Comparison of ENCODE assay signal across 9 mouse cellular contexts in the genomic region with DNA sequence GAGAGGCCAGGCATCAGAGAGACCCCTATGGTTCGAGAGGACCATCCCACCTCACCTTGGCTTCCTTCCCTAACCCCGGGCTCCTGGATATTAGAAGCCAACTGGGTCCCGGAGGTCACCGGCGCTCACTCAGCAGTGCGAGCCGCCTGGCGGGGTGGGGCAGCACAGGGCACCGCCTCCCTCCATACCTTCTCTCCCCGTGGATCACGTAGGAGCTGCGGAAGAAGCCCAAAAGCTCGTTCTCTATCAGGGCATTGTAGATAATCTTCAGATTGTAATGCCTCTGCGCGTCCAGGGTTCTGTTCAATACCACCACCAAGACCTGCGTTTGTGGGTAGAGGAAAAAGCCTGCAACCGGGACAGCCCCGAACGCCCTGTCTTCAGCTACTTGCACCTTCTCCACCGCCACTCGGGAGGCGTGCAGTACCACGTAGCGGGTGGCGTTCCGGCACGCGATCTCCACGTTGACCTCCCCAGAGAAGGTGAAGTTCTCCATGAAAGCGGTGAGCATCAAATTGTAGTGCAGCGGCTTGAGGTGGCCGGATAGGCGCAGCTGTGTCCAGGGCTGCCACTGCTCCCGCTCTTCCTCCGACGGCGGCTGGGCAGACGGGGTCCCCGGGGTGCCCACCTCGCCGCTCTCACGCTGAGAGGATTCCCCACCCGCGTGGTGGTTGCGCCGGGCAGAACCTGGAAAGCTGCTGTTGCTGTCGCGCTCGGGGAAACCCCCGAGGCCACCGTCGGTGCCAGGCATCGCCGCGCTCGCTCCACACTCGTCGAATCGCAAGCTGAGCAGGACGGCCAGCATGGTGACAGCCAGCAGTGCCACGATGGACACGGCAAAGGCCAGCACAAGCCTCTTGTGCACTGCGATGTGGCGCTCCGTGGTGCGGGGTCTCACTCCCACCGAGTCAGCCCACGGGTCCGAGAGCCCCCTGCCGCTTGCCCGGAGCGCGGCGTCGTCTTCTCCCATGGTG. TPM values are rescaled to one million over a fixed set of nuclear protein-coding genes. Genes with fewer than 3 reads are reported as not detected.
DNase-seq lines count a peak whose midpoint lies in the region; ATAC-seq and TF ChIP-seq lines count a peak whose summit lies in the region.
"Had no signal": no experiment of that assay in that cellular context is flagged by ENCODE, and none has a peak within 500 bp of the region (broad histone marks: within the 10 kb centered on the region; RNA-seq: fewer than 3 reads in every experiment).

No protein-coding gene starts in this region.

- H3K4me1 ChIP-seq in hindbrain, embryonic 13.5 days (replicated peaks) = peaks cover 24% of the 10 kb centered on the region
- peaks cover 2% of the 10 kb centered on the region; the same call in 1 of the 2 replicates for H3K4me1 ChIP-seq in midbrain, embryonic 16.5 days (ENCODE audit: control insufficient read depth, insufficient read depth, low read length)

- peaks cover 38% of the 10 kb centered on the region for H3K27me3 ChIP-seq in hindbrain, embryonic 13.5 days
- H3K27me3 ChIP-seq in midbrain, embryonic 16.5 days (ENCODE audit: control insufficient read depth, insufficient read depth, low read depth, low read length) = 0 out of 2 replicates have a peak, but pooled peaks cover 3% of the 10 kb centered on the region

- peak overlapping the region; percentile 73 for H3K4me3 ChIP-seq in gastrocnemius, adult 2 months
- peak overlapping the region; percentile 71 for H3K4me3 ChIP-seq in hindbrain, embryonic 13.5 days
- peak overlapping the region; percentile 78 for H3K4me3 ChIP-seq in midbrain, embryonic 16.5 days (ENCODE audit: low read depth, low read length)

- H3K9ac ChIP-seq in hindbrain, embryonic 13.5 days = peak overlapping the region; percentile 81
- peak overlapping the region; percentile 77 for H3K9ac ChIP-seq in midbrain, embryonic 16.5 days (ENCODE audit: low read depth, low read length)

- ATAC-seq in hindbrain, embryonic 13.5 days (ENCODE audit: low FRiP score) = peak; percentile 63
- peak; percentile 47 for ATAC-seq in midbrain, embryonic 16.5 days

- peak overlapping the region; percentile 90 for H3K4me2 ChIP-seq in hindbrain, embryonic 13.5 days
- H3K4me2 ChIP-seq in midbrain, embryonic 16.5 days (ENCODE audit: low read length) = peak overlapping the region; percentile 89

- intact Hi-C loops in gastrocnemius, adult 2 months (cut with DNase I) = no loop called here

- no peak for TF ChIP-seq CTCF in gastrocnemius, adult 2 months (IDR thresholded peaks at IDR 0.05)

- no peaks in the 10 kb centered on the region for H3K36me3 ChIP-seq in hindbrain, embryonic 13.5 days
- no peaks in the 10 kb centered on the region for H3K36me3 ChIP-seq in midbrain, embryonic 16.5 days (ENCODE audit: control insufficient read depth, insufficient read depth, low read length)

- 0 out of 2 replicates have a peak overlapping the region, but pooled peaks have one; percentile 16 for H3K27ac ChIP-seq in gastrocnemius, adult 2 months
- H3K27ac ChIP-seq in hindbrain, embryonic 13.5 days = peak overlapping the region; percentile 64
- peak overlapping the region; percentile 78; the same call in 1 of the 2 replicates for H3K27ac ChIP-seq in midbrain, embryonic 16.5 days (ENCODE audit: low read length)

- peak; percentile 20 for DNase-seq in gastrocnemius, adult 2 months
- no peak for DNase-seq in gastrocnemius, adult 18-20 months (ENCODE audit: low spot score)
- DNase-seq in right cerebral cortex, adult 18-20 months = peak; percentile 14
- no peak for DNase-seq in right cerebral cortex, postnatal 25 days
- DNase-seq in Muller cell, postnatal 12 days (ENCODE audit: inconsistent ontology term) = no peak
- DNase-seq in adrenal gland, postnatal 25 days = no peak

- 6% methylated on average over 75 of the region's 75 CpGs for WGBS in hindbrain, embryonic 13.5 days
- 4% methylated on average over 72 of the region's 75 CpGs for WGBS in midbrain, embryonic 16.5 days

- H3K9me3 ChIP-seq in hindbrain, embryonic 13.5 days = no peaks in the 10 kb centered on the region
- H3K9me3 ChIP-seq in midbrain, embryonic 16.5 days (replicated peaks; ENCODE audit: control insufficient read depth, low read length, poor library complexity, severe bottlenecking) = no peaks in the 10 kb centered on the region

RNA-seq across cellular contexts. Expression of a gene that starts 1.5 kb away (rescaled TPM):
- under 1 TPM; 0.26 to 0.42 TPM for total RNA-seq in gastrocnemius, adult 2 months (2021)
- total RNA-seq in gastrocnemius, adult 18-20 months (2021) = under 1 TPM; 0.28 to 0.37 TPM
- polyA plus RNA-seq in hindbrain, embryonic 13.5 days (2015; fragmentation: Nextera tagmentation; extraction: Ambion mirVana) = 4.6 and 6.3 TPM in 2 replicates
- 6.7 and 7.8 TPM in 2 replicates for polyA plus RNA-seq in midbrain, embryonic 16.5 days (2015; fragmentation: Nextera tagmentation; extraction: Ambion mirVana)
- total RNA-seq in adrenal gland, postnatal 25 days (2021) = 0.12 and 0.57 TPM in 2 replicates
- polyA plus RNA-seq: spleen, adult 2 months had no signal

Comparison
In these comparisons a context has a peak if more than half of its experiments do, and no peak if none do; other contexts are left out.
1. DNase-seq: peak in gastrocnemius, adult 2 months (single experiment) and right cerebral cortex, adult 18-20 months (single experiment); none in gastrocnemius, adult 18-20 months (single experiment), right cerebral cortex, postnatal 25 days (single experiment), Muller cell, postnatal 12 days (single experiment) and adrenal gland, postnatal 25 days (single experiment).
2. H3K27ac ChIP-seq: peak in every context shown above with its lines; median percentile 78 in midbrain, embryonic 16.5 days; 64 in hindbrain, embryonic 13.5 days; 16 in gastrocnemius, adult 2 months.
3. Peak in every context shown above with its lines, with median percentiles within 50 percentile points of each other: H3K4me3 ChIP-seq.